Mouse (Mus musculus): ENCODE data around the gene Col16a1. TPM values are rescaled to one million over a fixed set of nuclear protein-coding genes. Genes with fewer than 3 reads are reported as not detected.

Gene Col16a1
- polyA plus RNA-seq, 1 experiment from 2014 or later: 2.5 TPM

DNA sequence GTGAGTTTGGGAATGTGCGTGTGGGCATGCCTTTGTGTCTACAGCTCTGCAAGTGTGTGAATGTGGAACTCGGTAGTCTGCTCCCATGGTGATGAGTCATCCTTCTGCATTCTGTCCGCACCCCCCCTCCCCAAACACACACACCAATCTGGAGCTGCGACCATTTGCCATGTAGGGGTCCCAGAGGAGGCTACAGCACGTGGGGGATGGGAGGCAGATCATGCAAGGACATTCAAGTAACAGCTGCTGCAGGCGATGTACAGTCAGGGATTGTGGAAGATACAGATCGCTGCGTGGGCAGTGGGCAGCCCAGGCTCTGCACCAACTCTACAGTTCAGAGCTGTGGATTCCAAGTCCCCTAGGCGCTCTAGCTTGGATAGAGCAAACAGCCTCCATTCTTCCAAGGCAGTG lies 93.4 kb downstream of the Col16a1 start:
- H3K9me3 ChIP-seq (replicated peaks): no peaks in the 10 kb centered on the region
- peak overlapping the region; percentile 19; the same call in 1 of the 2 replicates for H3K9ac ChIP-seq
- H3K36me3 ChIP-seq (ENCODE audit: poor library complexity, severe bottlenecking): no peaks in the 10 kb centered on the region
- H3K4me2 ChIP-seq: no peak overlapping the region
- WGBS: 61% methylated on average over 9 of the region's 9 CpGs
- peaks cover 21% of the 10 kb centered on the region for H3K4me1 ChIP-seq
- peaks cover 62% of the 10 kb centered on the region for H3K27me3 ChIP-seq
- no peak for ATAC-seq
- no peak overlapping the region for H3K4me3 ChIP-seq
- no peak overlapping the region for H3K27ac ChIP-seq

DNA sequence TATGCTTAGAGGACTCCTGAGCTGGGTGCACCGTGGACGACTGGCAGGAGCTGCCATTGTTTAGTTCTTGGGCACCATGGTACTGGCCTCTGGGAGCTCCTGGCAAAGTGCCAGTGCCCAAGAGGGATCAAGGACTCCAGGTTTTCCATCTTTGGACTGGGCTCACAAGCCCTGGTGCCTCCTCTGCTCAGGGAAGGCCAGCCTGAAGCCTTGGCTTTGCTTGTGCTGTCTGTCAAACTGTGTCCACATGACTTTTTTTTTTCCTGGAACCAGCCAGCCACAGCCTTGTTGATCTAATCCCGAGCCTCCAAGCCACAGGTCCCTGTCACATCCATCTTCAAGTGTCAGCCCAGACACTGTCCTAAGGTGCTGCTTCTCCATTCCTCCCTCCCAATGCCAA lies 94.1 kb downstream of the Col16a1 start:
- Histone ChIP-seq H3K27me3 (peaks cover 55% of the 10 kb centered on the region), H3K4me3 (no peak overlapping the region), H3K36me3 (ENCODE audit: poor library complexity, severe bottlenecking) (no peaks in the 10 kb centered on the region), H3K9me3 (replicated peaks) (no peaks in the 10 kb centered on the region), H3K4me1 (peaks cover 21% of the 10 kb centered on the region), H3K9ac (no peak overlapping the region), H3K27ac (no peak overlapping the region), H3K4me2 (no peak overlapping the region)
- WGBS: 51% methylated on average over 3 of the region's 3 CpGs
- ATAC-seq: no peak

DNA sequence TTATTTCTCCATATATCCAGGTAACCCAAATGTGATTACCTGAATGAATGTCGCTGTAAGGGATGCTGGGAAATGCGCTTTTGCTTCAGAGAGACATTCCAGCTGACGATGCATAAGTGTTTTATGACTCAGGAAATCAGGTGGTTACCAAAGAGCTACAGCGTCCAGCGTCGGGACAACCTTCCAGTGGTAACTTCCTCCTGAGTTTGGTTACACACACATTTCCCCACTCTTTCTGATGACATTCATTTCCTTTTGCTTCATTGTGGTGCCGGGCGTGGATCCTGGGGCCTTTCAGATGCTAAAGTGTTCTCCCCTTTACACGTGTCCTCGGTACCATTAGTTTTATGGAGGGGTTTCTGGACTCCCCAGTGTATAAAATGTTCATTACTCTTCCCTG lies 100.8 kb downstream of the Col16a1 start:
- H3K27me3 ChIP-seq: peaks cover 15% of the 10 kb centered on the region
- no peak for ATAC-seq
- H3K9ac ChIP-seq: no peak overlapping the region
- WGBS: 86% methylated on average over 10 of the region's 10 CpGs
- no peaks in the 10 kb centered on the region for H3K4me1 ChIP-seq
- H3K27ac ChIP-seq: no peak overlapping the region
- no peak overlapping the region for H3K4me3 ChIP-seq
- H3K9me3 ChIP-seq (replicated peaks): no peaks in the 10 kb centered on the region
- H3K36me3 ChIP-seq (ENCODE audit: poor library complexity, severe bottlenecking): no peaks in the 10 kb centered on the region
- no peak overlapping the region for H3K4me2 ChIP-seq

Other genes starting within 250 kb of the Col16a1 start
- gene Ptp4a2, start 236.6 kb upstream of the Col16a1 start, polyA plus RNA-seq (2015; fragmentation: Nextera tagmentation; extraction: Ambion mirVana): 358 and 389 TPM in 2 replicates
- not detected in 2 replicates for gene Spocd1, start 118.6 kb upstream of the Col16a1 start, polyA plus RNA-seq (2015; fragmentation: Nextera tagmentation; extraction: Ambion mirVana)
- 6.4 and 8.3 TPM in 2 replicates for gene Adgrb2, start 63.0 kb upstream of the Col16a1 start, polyA plus RNA-seq (2015; fragmentation: Nextera tagmentation; extraction: Ambion mirVana)
- 68.0 and 68.4 TPM in 2 replicates for gene Pef1, start 54.7 kb downstream of the Col16a1 start, polyA plus RNA-seq (2015; fragmentation: Nextera tagmentation; extraction: Ambion mirVana)
- 0.13 TPM in 1 of 2 replicates, not detected in the other for gene Hcrtr1, start 91.5 kb downstream of the Col16a1 start, polyA plus RNA-seq (2015; fragmentation: Nextera tagmentation; extraction: Ambion mirVana)
- gene Tinagl1, start 127.3 kb downstream of the Col16a1 start, polyA plus RNA-seq (2015; fragmentation: Nextera tagmentation; extraction: Ambion mirVana): 2.6 and 3.1 TPM in 2 replicates
- gene Gm853, start 174.6 kb downstream of the Col16a1 start, polyA plus RNA-seq (2015; fragmentation: Nextera tagmentation; extraction: Ambion mirVana): 0.13 TPM in 1 of 2 replicates, not detected in the other
- gene Serinc2, start 231.4 kb downstream of the Col16a1 start, polyA plus RNA-seq (2015; fragmentation: Nextera tagmentation; extraction: Ambion mirVana): 101 and 107 TPM in 2 replicates

Data from forebrain, embryonic 13.5 days (tissue).